Mouse (Mus musculus) liver, embryonic 14.5 days (tissue): ENCODE measurements around the gene Atp8a2. TPM values are rescaled to one million over a fixed set of nuclear protein-coding genes. Genes with fewer than 3 reads are reported as not detected.

Experiments
- ATAC-seq: fragments of 200-750 bp; cut with Nextera tagmentation; 2 replicates; pipeline ENCODE4 v1.8.0; 2017; ENCODE audit warnings: moderate number of reproducible peaks, mild to moderate bottlenecking, moderate library complexity; ENCODE audit not compliant: insufficient read depth
- DNase-seq, 3 experiments: peaks; one replicate each; pipeline ENCODE4 v3.0.0-alpha.2; 2012 to 2013; ENCODE audit warnings: low read depth in 3 of 3, low spot score in 3 of 3
- H3K27ac ChIP-seq: fragments of 300-500 bp; sonication (generic); 2 replicates; pipeline ENCODE4 v1.5.1; 2014; ENCODE audit warnings: moderate library complexity, mild to moderate bottlenecking, control low read depth, inconsistent platforms
- H3K27me3 ChIP-seq: fragments of 300-500 bp; sonication (generic); 2 replicates; pipeline ENCODE4 v1.6.1; 2014; ENCODE audit warnings: mild to moderate bottlenecking, low read length, moderate library complexity; ENCODE audit not compliant: control insufficient read depth, insufficient read depth
- H3K36me3 ChIP-seq: fragments of 300-500 bp; sonication (generic); replicated peaks from 2 replicates; pipeline ENCODE4 v1.6.1; 2014; ENCODE audit warnings: low read depth; ENCODE audit not compliant: control insufficient read depth, insufficient read depth
- H3K4me1 ChIP-seq, 2 experiments: fragments of 200-500 bp in 1 of 2; fragments of 300-500 bp in 1 of 2; sonication (generic) in 1 of 2; replicated peaks; 2 replicates each; pipeline ENCODE4 v1.6.1; 2012 to 2014; ENCODE audit warnings: antibody characterized with exemption in 1 of 2, inconsistent platforms in 1 of 2, low read length in 1 of 2; ENCODE audit not compliant: control insufficient read depth in 2 of 2, insufficient read depth in 2 of 2
- H3K4me2 ChIP-seq: fragments of 300-500 bp; sonication (generic); 2 replicates; pipeline ENCODE4 v1.6.1; 2014; ENCODE audit warnings: low read depth, mild to moderate bottlenecking, control low read depth, moderate library complexity
- H3K4me3 ChIP-seq, 2 experiments: fragments of 200-500 bp in 1 of 2; fragments of 300-500 bp in 1 of 2; sonication (generic) in 1 of 2; 2 replicates each; pipeline ENCODE4 v1.5.1; 2012 to 2014; ENCODE audit warnings: low read depth in 2 of 2, low read length in 2 of 2, mild to moderate bottlenecking in 2 of 2, control low read depth in 1 of 2, inconsistent platforms in 1 of 2, moderate library complexity in 1 of 2; ENCODE audit not compliant: insufficient read depth in 1 of 2
- H3K9ac ChIP-seq: fragments of 300-500 bp; sonication (generic); replicated peaks from 2 replicates; pipeline ENCODE4 v1.6.1; 2014; ENCODE audit warnings: mild to moderate bottlenecking, control low read depth, moderate library complexity
- H3K9me3 ChIP-seq: fragments of 300-500 bp; sonication (generic); 2 replicates; pipeline ENCODE4 v1.6.1; 2016; ENCODE audit warnings: low read length, mixed read lengths; ENCODE audit not compliant: control insufficient read depth
- CTCF ChIP-seq: IDR thresholded peaks from 2 replicates; pipeline ENCODE4 v1.5.1; 2016; ENCODE audit warnings: antibody characterized with exemption, low read depth, control low read depth
- EP300 ChIP-seq: IDR thresholded peaks from 2 replicates; pipeline ENCODE4 v1.6.1; 2016; ENCODE audit warnings: antibody characterized with exemption, low read depth
- WGBS: fragments of 180-500 bp; shearing (Covaris S2); extraction: QIAGEN DNeasy Blood & Tissue Kit; methylation state at CpG from one replicate; pipeline ENCODE4 v1.1.7; 2014; ENCODE audit not compliant: insufficient replicate concordance; 5-methylcytosine and 5-hydroxymethylcytosine counted together
- polyA plus RNA-seq, 2 experiments: library from polyadenylated mRNA; depleted of rRNA in 1 of 2; stranded (reverse) in 1 of 2; unstranded in 1 of 2; fragments of >200 nt; fragmentation: Nextera tagmentation in 1 of 2; extraction: Ambion mirVana in 1 of 2; gene quantifications; 2 replicates each; pipeline versions ENCODE4 v1.2.1 to v1.2.3; 2012 to 2014

Atp8a2 gene
- polyA plus RNA-seq, 2 experiments, result 0.51 to 1.8 TPM

DNA sequence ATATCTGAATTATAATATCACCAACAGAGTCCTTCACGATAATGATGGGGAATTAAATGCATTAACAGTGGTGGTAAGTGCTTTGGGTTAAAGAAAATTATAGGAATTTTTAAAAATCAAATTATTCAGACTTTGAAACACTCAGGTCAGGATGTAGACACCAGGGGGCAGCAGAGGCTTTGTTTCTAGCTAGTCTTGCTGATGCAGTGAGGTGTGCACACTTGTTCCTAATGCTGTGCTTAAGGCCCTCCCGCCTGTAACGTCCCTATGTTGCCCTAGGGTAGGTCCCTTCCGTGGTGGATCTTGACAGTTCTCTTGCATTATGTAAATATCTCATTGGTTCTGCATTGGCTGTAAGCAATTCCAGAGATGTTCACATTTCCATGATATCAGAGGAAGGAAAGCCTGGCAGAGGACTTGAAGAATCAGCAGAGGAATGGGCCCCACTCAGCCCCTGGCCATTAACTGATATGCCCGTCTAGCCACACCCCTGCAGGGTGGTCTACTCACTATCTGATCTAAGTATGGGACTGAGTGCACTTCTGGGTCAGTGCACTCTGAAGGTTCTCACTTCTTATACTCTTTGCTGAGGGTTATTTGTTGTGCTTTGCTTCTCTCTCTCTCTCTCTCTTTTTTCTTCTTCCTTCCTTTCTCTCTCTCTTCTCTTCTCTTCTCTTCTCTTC lies 591.2 kb downstream of the Atp8a2 start:
- Histone ChIP-seq H3K4me2 (no peak overlapping the region), H3K4me1 (no peaks in the 10 kb centered on the region), H3K36me3 (no peaks in the 10 kb centered on the region), H3K27ac (no peak overlapping the region), H3K27me3 (no peaks in the 10 kb centered on the region; the same call in 1 of the 2 replicates), H3K4me3 (no peak overlapping the region), H3K9ac (no peak overlapping the region), H3K9me3 (no peaks in the 10 kb centered on the region)
- ATAC-seq (no peak), DNase-seq (peak in 2 of 3 experiments; percentile 24 to 38)
- 12% methylated on average over 5 of the region's 5 CpGs for WGBS
- TF ChIP-seq CTCF (peak; percentile 72), EP300 (no peak)

DNA sequence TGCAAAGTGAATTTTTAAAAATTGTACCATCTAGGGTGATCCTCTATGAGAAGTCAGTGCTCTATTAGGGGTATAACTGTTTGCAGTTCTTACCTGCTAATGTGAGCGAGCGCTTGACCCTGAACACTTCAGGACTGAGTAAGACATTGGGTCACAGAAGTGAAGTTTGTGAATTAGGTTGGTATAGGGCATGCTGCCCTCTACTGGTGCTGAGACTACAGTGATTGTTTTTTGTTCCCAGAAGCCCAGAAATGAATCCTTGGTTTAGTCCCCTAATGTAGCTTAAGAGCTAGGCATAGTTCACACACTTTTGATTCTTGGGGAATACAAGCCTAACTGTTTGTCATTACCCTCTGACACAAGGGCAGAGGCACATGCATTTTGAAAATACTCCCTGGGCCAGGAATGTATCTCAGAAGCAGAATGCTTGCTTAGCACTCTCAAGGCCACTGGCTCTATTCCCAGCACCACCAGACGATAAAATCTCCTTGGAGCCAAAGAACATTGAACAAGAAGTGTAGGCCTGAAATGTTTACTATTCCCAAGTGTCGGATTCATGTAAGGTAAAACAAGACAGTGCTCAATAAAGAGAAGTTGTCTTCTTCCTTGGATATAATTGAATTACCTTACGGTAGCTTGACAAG lies 592.9 kb downstream of the Atp8a2 start:
- no peaks in the 10 kb centered on the region for H3K36me3 ChIP-seq
- H3K27ac ChIP-seq, result no peak overlapping the region
- no peak overlapping the region for H3K9ac ChIP-seq
- ATAC-seq (no peak), DNase-seq (no peak)
- 52% methylated on average over 5 of the region's 5 CpGs for WGBS
- H3K4me3 ChIP-seq, result no peak overlapping the region
- no peaks in the 10 kb centered on the region; the same call in 1 of the 2 replicates for H3K27me3 ChIP-seq
- H3K9me3 ChIP-seq, result no peaks in the 10 kb centered on the region
- TF ChIP-seq EP300 (no peak), CTCF (peak; percentile 44; the same call in 1 of the 2 replicates)
- no peak overlapping the region for H3K4me2 ChIP-seq
- no peaks in the 10 kb centered on the region for H3K4me1 ChIP-seq

DNA sequence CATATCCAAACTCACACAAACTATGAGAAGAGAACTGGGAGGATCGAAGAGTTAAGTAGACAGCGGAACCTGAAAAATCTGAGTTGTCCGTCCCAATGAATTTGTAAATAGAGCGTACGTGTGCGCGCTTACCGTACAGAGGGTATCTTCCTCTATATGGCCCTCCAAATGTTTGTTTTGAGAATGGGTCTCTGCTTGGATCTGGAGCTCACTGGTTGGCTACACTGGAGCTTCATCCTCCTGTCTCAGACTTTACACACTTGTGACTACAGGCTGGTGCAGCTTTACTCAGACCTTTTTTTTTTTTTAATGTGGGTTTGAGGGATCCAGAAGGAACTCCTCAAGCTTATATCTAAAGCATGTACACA lies 598.7 kb downstream of the Atp8a2 start:
- peak overlapping the region; percentile 78 to 90 for H3K4me3 ChIP-seq
- peak overlapping the region; percentile 78 for H3K9ac ChIP-seq
- DNase-seq, result no peak
- H3K27me3 ChIP-seq, result no peaks in the 10 kb centered on the region; the same call in 1 of the 2 replicates
- H3K36me3 ChIP-seq, result no peaks in the 10 kb centered on the region; the same call in 1 of the 2 replicates
- no peak overlapping the region for H3K27ac ChIP-seq
- peak overlapping the region; percentile 78 for H3K4me2 ChIP-seq
- WGBS, result under 1% methylated on average over 8 of the region's 8 CpGs
- TF ChIP-seq EP300 (no peak), CTCF (no peak)
- ATAC-seq, result peak; percentile 12
- no peaks in the 10 kb centered on the region for H3K9me3 ChIP-seq
- H3K4me1 ChIP-seq, result peaks cover 3 to 10% of the 10 kb centered on the region in 2 experiments

DNA sequence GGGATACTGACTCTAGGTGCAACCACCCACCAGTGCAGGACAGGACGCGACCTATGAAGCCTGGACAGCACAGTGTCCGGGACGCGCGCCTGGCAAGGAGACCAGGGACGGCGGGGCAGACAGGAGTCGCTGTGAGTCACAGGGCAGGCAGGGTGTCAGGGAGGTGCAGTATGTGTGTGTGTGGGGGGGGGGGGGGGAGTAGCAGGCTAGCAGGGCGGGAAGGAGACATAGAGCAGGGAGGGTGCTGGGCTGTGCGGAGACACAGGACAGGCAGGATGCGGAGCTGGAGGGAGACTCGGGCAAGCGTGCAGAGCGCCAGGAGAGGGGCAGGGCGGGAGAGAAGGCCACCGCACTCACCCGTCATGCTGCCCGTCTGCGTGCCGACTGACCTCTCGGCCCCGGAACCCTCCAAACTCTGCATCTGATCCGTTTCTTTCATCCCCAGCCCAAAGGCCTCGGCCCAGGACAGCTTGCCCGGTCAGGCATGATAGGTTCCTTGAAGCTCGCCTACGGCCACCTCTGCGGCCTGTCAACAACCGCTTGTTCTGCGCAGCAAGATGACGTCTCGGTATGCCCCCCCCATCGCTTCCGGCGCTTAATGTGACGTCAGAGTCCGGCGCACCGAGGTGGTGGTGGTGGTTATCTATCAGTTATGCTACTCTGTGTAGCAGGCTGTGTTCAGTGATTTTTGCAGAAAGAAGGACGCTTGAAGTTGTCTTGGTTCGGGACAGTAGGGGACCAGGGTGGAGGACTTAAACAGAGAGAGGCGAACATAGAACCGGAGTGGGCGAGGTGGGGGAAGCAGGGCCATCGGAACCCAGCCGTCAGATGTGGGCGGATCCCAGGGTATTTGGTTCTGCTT lies 599.4 kb downstream of the Atp8a2 start, which contains the start of gene Cdadc1:
Cdadc1 (minus strand) TSS at position 562 of the 862 bp plus-strand sequence.
- WGBS, result under 1% methylated on average over 46 of the region's 48 CpGs
- TF ChIP-seq EP300 (no peak), CTCF (peak; percentile 72)
- DNase-seq, result peak; percentile 83 to 86 (median 84)

More for the DNA sequence above, 599.4 kb downstream of the Atp8a2 start, which contains the start of gene Cdadc1:
- peak; percentile 94 for ATAC-seq
- H3K4me1 ChIP-seq, result peaks cover 3 to 10% of the 10 kb centered on the region in 2 experiments
- no peaks in the 10 kb centered on the region for H3K9me3 ChIP-seq
- peak within 1 kb of the TSS; percentile 32 for H3K27ac ChIP-seq
- no peaks in the 10 kb centered on the region for H3K27me3 ChIP-seq
- no peaks in the 10 kb centered on the region; the same call in 1 of the 2 replicates for H3K36me3 ChIP-seq
- peak within 1 kb of the TSS; percentile 78 for H3K4me2 ChIP-seq
- H3K4me3 ChIP-seq, result peak within 1 kb of the TSS; percentile 78 to 90
- H3K9ac ChIP-seq, result peak within 1 kb of the TSS; percentile 78
